Mouse (Mus musculus) embryonic fibroblast, embryonic 13.5 days (primary cell): ENCODE measurements around the gene Pvr. TPM values are rescaled to one million over a fixed set of nuclear protein-coding genes. Genes with fewer than 3 reads are reported as not detected.

Source experiments
- H3K27ac ChIP-seq: 2 replicates; pipeline ENCODE4 v1.5.1; 2012; ENCODE audit warnings: low read length, control low read depth, inconsistent platforms; ENCODE audit not compliant: insufficient read depth
- H3K4me1 ChIP-seq: 2 replicates; pipeline ENCODE4 v1.6.1; 2011; ENCODE audit warnings: low read length; ENCODE audit not compliant: control insufficient read depth, insufficient read depth
- H3K4me3 ChIP-seq: 2 replicates; pipeline ENCODE4 v1.5.1; 2011; ENCODE audit warnings: mild to moderate bottlenecking, control low read depth, low read length; ENCODE audit not compliant: insufficient read depth
- CTCF ChIP-seq: IDR thresholded peaks from 2 replicates; pipeline ENCODE4 v1.5.1; 2011; ENCODE audit warnings: mild to moderate bottlenecking, control low read depth, low read length, moderate library complexity, borderline replicate concordance; ENCODE audit not compliant: insufficient read depth
- POLR2A ChIP-seq: IDR thresholded peaks from 2 replicates; pipeline ENCODE4 v1.6.1; 2011; ENCODE audit warnings: low read depth, mild to moderate bottlenecking, control low read depth, low read length, moderate library complexity
- polyA plus RNA-seq: library from polyadenylated mRNA; stranded (reverse); fragments of >200 nt; gene quantifications from 2 replicates; pipeline ENCODE4 v1.2.4, GENCODE M21; 2011; ENCODE audit warnings: low read depth; ENCODE audit not compliant: missing spikeins, insufficient read length

Gene Pvr
- polyA plus RNA-seq, 1 experiment: 54.1 TPM

DNA sequence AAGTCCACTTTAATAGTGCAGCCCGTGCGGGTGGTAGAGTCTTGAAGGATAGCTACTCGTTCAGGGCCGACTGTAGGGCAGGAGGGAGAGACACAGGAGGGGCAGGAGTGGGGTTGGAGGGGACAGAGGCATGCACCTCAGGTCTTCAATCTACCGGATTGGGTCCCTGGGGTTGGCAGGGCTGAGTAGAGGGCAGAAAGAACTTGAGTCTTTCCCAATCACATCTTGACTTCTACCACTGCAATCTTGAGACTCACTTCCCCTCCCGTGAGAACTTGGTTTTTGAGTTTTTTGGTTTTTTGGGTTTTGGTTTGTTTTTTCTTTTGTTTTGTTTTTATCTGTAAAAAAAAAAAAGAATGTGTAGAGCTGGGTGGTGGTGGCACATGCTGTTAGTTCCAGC is 64.7 kb downstream of the Pvr start:
- H3K4me3 ChIP-seq: no peak overlapping the region
- TF ChIP-seq POLR2A (no peak), CTCF (no peak)

GRCm38 (mm10) chr7:19855663-19856062 is 65.3 kb downstream of the Pvr start:
- H3K27ac ChIP-seq: no peak overlapping the region
- TF ChIP-seq CTCF (no peak), POLR2A (no peak)
- H3K4me1 ChIP-seq: no peaks in the 10 kb centered on the region
- H3K4me3 ChIP-seq: no peak overlapping the region

More for the DNA sequence above, 64.7 kb downstream of the Pvr start:
- no peaks in the 10 kb centered on the region for H3K4me1 ChIP-seq
- H3K27ac ChIP-seq: no peak overlapping the region

Other genes starting within 250 kb of the Pvr start
- not detected in 2 replicates for gene Apoc2, start 243.2 kb downstream of the Pvr start, polyA plus RNA-seq
- gene Gm44805, start 239.7 kb downstream of the Pvr start, polyA plus RNA-seq: not detected in 2 replicates
- not detected in 2 replicates for gene Apoc4, start 239.7 kb downstream of the Pvr start, polyA plus RNA-seq
- gene Apoc1, start 228.5 kb downstream of the Pvr start, polyA plus RNA-seq: not detected in 2 replicates
- 8.5 and 34.9 TPM in 2 replicates for gene Apoe, start 222.0 kb downstream of the Pvr start, polyA plus RNA-seq
- 38.1 and 51.3 TPM in 2 replicates for gene Tomm40, start 205.7 kb downstream of the Pvr start, polyA plus RNA-seq
- 39.7 and 45.3 TPM in 2 replicates for gene Nectin2, start 170.7 kb downstream of the Pvr start, polyA plus RNA-seq
- gene Bcam, start 150.1 kb downstream of the Pvr start, polyA plus RNA-seq: 2.1 and 2.5 TPM in 2 replicates
- gene Cblc, start 124.4 kb downstream of the Pvr start, polyA plus RNA-seq: not detected in 2 replicates
- gene Bcl3, start 98.4 kb downstream of the Pvr start, polyA plus RNA-seq: 24.1 and 37.9 TPM in 2 replicates
- gene Gm19345, start 69.2 kb downstream of the Pvr start, polyA plus RNA-seq: not detected in 2 replicates
- gene Ceacam16, start 59.9 kb downstream of the Pvr start, polyA plus RNA-seq: not detected in 2 replicates
- not detected in 2 replicates for gene Ceacam19, start 33.2 kb downstream of the Pvr start, polyA plus RNA-seq
- gene Igsf23, start 29.6 kb upstream of the Pvr start, polyA plus RNA-seq: not detected in 2 replicates
- gene Ceacam20, start 44.3 kb upstream of the Pvr start, polyA plus RNA-seq: not detected in 2 replicates
- gene Nlrp9b, start 70.3 kb upstream of the Pvr start, polyA plus RNA-seq: not detected in 2 replicates
- not detected in 2 replicates for gene Vmn1r91, start 178.5 kb upstream of the Pvr start, polyA plus RNA-seq
- gene Gm16442, start 201.4 kb upstream of the Pvr start, polyA plus RNA-seq: not detected in 2 replicates
- not detected in 2 replicates for gene Vmn1r93, start 217.9 kb upstream of the Pvr start, polyA plus RNA-seq
- not detected in 2 replicates for gene Vmn1r94, start 247.2 kb upstream of the Pvr start, polyA plus RNA-seq